Mouse (Mus musculus): ENCODE measurements around the gene Defa28. TPM values are rescaled to one million over a fixed set of nuclear protein-coding genes. Genes with fewer than 3 reads are reported as not detected.
"Not testable (repeated sequence)": the region's sequence is repeated elsewhere in the genome, so short reads cannot be mapped to it uniquely, and the experiment has no call there.

Gene Defa28
- not detected in 2 replicates for polyA plus RNA-seq (2016; fragmentation: Nextera tagmentation; extraction: Ambion mirVana)

DNA sequence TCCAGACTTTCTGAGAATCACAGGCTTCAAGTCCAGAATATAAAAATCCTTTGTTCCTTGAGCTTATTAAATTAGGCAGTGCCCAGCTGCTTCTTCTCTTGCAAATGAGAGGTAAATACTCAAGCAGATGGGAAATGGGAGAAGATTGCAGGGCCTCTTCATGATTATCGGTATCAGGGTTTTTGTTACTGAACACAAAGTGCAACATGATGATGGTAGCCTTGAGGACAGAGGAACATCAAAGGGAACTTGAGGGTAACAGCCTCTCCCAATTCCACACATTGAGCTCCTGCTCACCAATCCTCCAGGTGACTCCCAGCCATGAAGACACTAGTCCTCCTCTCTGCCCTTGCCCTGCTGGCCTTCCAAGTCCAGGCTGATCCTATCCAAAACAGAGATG is at the start of gene Defa28:
TSS of gene Defa28 (plus strand) at position 301 of the 400 bp plus-strand sequence.
- no CpG with 5 or more reads among the region's 1 CpGs for WGBS
- not testable (repeated sequence) for DNase-seq (ENCODE audit: extremely low spot score, low spot score); H3K4me3 ChIP-seq; H3K36me3 ChIP-seq (replicated peaks); H3K9me3 ChIP-seq; H3K27me3 ChIP-seq (ENCODE audit: poor library complexity, severe bottlenecking); H3K27ac ChIP-seq; H3K4me1 ChIP-seq

DNA sequence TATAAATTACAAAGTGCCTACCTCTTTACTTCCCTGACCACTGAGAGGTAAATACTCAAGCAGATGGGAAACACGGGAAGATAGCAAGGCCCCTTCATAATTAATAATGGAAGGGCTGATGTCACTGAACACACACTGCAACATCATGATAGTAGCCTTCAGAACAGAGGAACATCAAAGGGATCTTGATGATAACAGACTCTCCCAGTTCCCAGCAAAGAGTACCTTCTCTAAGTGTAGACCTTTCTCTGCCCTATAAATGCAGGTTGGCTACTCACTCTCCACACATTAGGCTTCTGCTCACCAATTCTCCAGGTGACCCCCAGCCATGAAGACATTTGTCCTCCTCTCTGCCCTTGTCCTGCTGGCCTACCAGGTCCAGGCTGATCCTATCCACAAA is 17.7 kb upstream of the Defa28 start, which contains the start of gene Defa37:
TSS of gene Defa37 (plus strand) at position 301 of the 400 bp plus-strand sequence.
- no CpG with 5 or more reads among the region's 1 CpGs for WGBS
- not testable (repeated sequence) for H3K4me3 ChIP-seq; H3K4me1 ChIP-seq; H3K27me3 ChIP-seq (ENCODE audit: poor library complexity, severe bottlenecking); H3K36me3 ChIP-seq (replicated peaks); H3K27ac ChIP-seq; H3K9me3 ChIP-seq; DNase-seq (ENCODE audit: extremely low spot score, low spot score)

DNA sequence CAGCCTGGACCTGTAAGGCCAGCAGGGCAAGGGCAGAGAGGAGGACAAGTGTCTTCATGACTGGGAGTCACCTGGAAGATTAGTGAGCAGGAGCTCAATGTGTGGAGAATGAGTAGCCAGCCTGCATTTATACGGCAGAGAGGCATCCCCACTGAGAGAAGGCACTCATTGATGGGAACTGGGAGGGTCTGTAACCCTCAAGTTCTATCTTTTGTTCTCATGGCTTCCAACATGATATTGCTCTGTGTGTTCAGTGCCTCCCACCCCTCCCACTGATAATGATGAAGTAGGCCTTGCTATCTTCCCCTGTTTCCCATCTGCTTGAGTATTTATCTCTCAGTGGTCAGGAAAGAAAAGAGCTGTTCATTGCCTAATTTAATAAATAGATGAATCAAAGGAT is 11.6 kb downstream of the Defa28 start, which contains the start of gene Gm7861:
TSS of gene Gm7861 (minus strand) at position 101 of the 400 bp plus-strand sequence.
- not testable (repeated sequence) for H3K4me3 ChIP-seq; H3K4me1 ChIP-seq; H3K27me3 ChIP-seq (ENCODE audit: poor library complexity, severe bottlenecking); H3K36me3 ChIP-seq (replicated peaks); DNase-seq (ENCODE audit: extremely low spot score, low spot score); H3K27ac ChIP-seq; H3K9me3 ChIP-seq
- no CpG with 5 or more reads among the region's 1 CpGs for WGBS

DNA sequence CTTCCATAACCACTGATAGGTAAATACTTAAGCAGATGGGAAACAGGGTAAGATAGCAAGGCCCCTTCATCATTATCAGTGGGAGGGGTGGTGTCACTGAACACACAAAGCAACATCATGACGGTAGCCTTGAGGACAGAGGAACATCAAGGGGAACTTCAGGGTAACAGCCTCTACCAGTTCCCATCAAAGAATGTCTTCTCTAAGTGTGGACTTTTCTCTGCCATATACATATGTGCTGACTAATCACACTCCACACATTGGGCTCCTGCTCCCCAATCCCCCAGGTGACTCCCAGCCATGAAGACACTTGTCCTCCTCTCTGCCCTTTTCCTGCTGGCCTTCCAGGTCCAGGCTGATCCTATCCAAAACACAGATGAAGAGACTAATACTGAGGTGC is 35.1 kb downstream of the Defa28 start, which contains the start of gene Defa26:
TSS of gene Defa26 (plus strand) at position 301 of the 400 bp plus-strand sequence.
- H3K27ac ChIP-seq; H3K36me3 ChIP-seq (replicated peaks); DNase-seq (ENCODE audit: extremely low spot score, low spot score); H3K4me3 ChIP-seq; H3K4me1 ChIP-seq; H3K9me3 ChIP-seq; H3K27me3 ChIP-seq (ENCODE audit: poor library complexity, severe bottlenecking): not testable (repeated sequence)
- 93% methylated on average over 1 of the region's 1 CpGs for WGBS

Other genes starting within 250 kb of the Defa28 start
- not detected in 2 replicates for gene Defa2, start 204.5 kb upstream of the Defa28 start, polyA plus RNA-seq (2016; fragmentation: Nextera tagmentation; extraction: Ambion mirVana)
- not detected in 2 replicates for gene Defa33, start 191.2 kb upstream of the Defa28 start, polyA plus RNA-seq (2016; fragmentation: Nextera tagmentation; extraction: Ambion mirVana)
- gene Defa36, start 155.6 kb upstream of the Defa28 start, polyA plus RNA-seq (2016; fragmentation: Nextera tagmentation; extraction: Ambion mirVana) = not detected in 2 replicates
- gene Gm7849, start 126.4 kb upstream of the Defa28 start, polyA plus RNA-seq (2016; fragmentation: Nextera tagmentation; extraction: Ambion mirVana) = not detected in 2 replicates
- not detected in 2 replicates for gene Defa20, start 73.7 kb upstream of the Defa28 start, polyA plus RNA-seq (2016; fragmentation: Nextera tagmentation; extraction: Ambion mirVana)
- gene Defa32, start 54.0 kb upstream of the Defa28 start, polyA plus RNA-seq (2016; fragmentation: Nextera tagmentation; extraction: Ambion mirVana) = not detected in 2 replicates
- not detected in 2 replicates for gene Defa37, start 17.6 kb upstream of the Defa28 start, polyA plus RNA-seq (2016; fragmentation: Nextera tagmentation; extraction: Ambion mirVana)
- not detected in 2 replicates for gene Gm7861, start 11.5 kb downstream of the Defa28 start, polyA plus RNA-seq (2016; fragmentation: Nextera tagmentation; extraction: Ambion mirVana)
- gene Defa26, start 35.2 kb downstream of the Defa28 start, polyA plus RNA-seq (2016; fragmentation: Nextera tagmentation; extraction: Ambion mirVana) = not detected in 2 replicates
- gene Defa17, start 72.8 kb downstream of the Defa28 start, polyA plus RNA-seq (2016; fragmentation: Nextera tagmentation; extraction: Ambion mirVana) = not detected in 2 replicates
- not detected in 2 replicates for gene Defa34, start 82.8 kb downstream of the Defa28 start, polyA plus RNA-seq (2016; fragmentation: Nextera tagmentation; extraction: Ambion mirVana)
- gene AY761184, start 120.6 kb downstream of the Defa28 start, polyA plus RNA-seq (2016; fragmentation: Nextera tagmentation; extraction: Ambion mirVana) = not detected in 2 replicates
- gene Defa24, start 151.5 kb downstream of the Defa28 start, polyA plus RNA-seq (2016; fragmentation: Nextera tagmentation; extraction: Ambion mirVana) = not detected in 2 replicates
- not detected in 2 replicates for gene Defb50, start 240.5 kb downstream of the Defa28 start, polyA plus RNA-seq (2016; fragmentation: Nextera tagmentation; extraction: Ambion mirVana)

Data from forebrain, embryonic 10.5 days (tissue).